11 mouse cellular contexts compared by ENCODE assay signal in genomic region chr17:35295796-35296195, GRCm38 (mm10). TPM values are rescaled to one million over a fixed set of nuclear protein-coding genes. Genes with fewer than 3 reads are reported as not detected.
DNase-seq lines count a peak whose midpoint lies in the region; ATAC-seq and TF ChIP-seq lines count a peak whose summit lies in the region.
"Not testable (repeated sequence)": the region's sequence is repeated elsewhere in the genome, so short reads cannot be mapped to it uniquely, and the experiment has no call there.
"Had no signal": no experiment of that assay in that cellular context is flagged by ENCODE, and none has a peak within 500 bp of the region (broad histone marks: within the 10 kb centered on the region; RNA-seq: fewer than 3 reads in every experiment).

No protein-coding gene starts in this region.

- not testable (repeated sequence) for TF ChIP-seq POLR2A in CH12.LX (IDR thresholded peaks at IDR 0.05; ENCODE audit: low read depth, low read length); bone marrow, adult 2 months (IDR thresholded peaks at IDR 0.05; ENCODE audit: borderline replicate concordance, control insufficient read depth, low read depth, low read length)

- not testable (repeated sequence) for H3K27ac ChIP-seq in CH12.LX (ENCODE audit: insufficient read depth, low read depth); bone marrow, adult 2 months (ENCODE audit: control insufficient read depth, insufficient read depth, low read depth, low read length, poor library complexity); embryonic facial prominence, embryonic 11.5 days (replicated peaks; ENCODE audit: low read depth, low read length); layer of hippocampus, adult 2 months

- dilution Hi-C loops in CH12.LX (cut with MboI; ENCODE audit: extremely low pct_ligation_motif_present, extremely low pct_unique_long_range_greater_than_20kb, low sequenced_read_pairs): not testable (repeated sequence)

- not testable (repeated sequence) for H3K4me1 ChIP-seq in CH12.LX (ENCODE audit: control insufficient read depth in 1 of 2, insufficient read depth in 2 of 2); bone marrow, adult 2 months (ENCODE audit: control insufficient read depth, insufficient read depth, low read length); embryonic facial prominence, embryonic 11.5 days (ENCODE audit: control insufficient read depth, insufficient read depth, low read length)

- TF ChIP-seq RAD21 in CH12.LX (IDR thresholded peaks at IDR 0.05; ENCODE audit: low read depth, low read length): peak; percentile 56

- not testable (repeated sequence) for H3K4me2 ChIP-seq in CH12.LX (ENCODE audit: insufficient read depth, low read depth, poor library complexity, severe bottlenecking); embryonic facial prominence, embryonic 11.5 days (ENCODE audit: low read depth, low read length)

- intact Hi-C loops in heart, postnatal 10 days (cut with DNase I): not testable (repeated sequence)

- not testable (repeated sequence) for H3K36me3 ChIP-seq in CH12.LX (replicated peaks in 1 of 2; ENCODE audit: control insufficient read depth in 1 of 2, insufficient read depth in 1 of 2, low read length in 1 of 2); embryonic facial prominence, embryonic 11.5 days (replicated peaks; ENCODE audit: control insufficient read depth, insufficient read depth, low read depth, low read length)

- 2% methylated on average over 5 of the region's 5 CpGs for WGBS in bone marrow, adult 2 months
- WGBS in embryonic facial prominence, embryonic 11.5 days: 3% methylated on average over 5 of the region's 5 CpGs

- not testable (repeated sequence) for H3K4me3 ChIP-seq in CH12.LX (replicated peaks in 1 of 3; ENCODE audit: low read depth in 2 of 3, low read length in 2 of 3, poor library complexity in 1 of 3); bone marrow, adult 2 months (replicated peaks; ENCODE audit: control insufficient read depth, low read depth, low read length); embryonic facial prominence, embryonic 11.5 days (ENCODE audit: low read depth, low read length); layer of hippocampus, adult 2 months

- peak; percentile 73 to 99 for TF ChIP-seq CTCF in CH12.LX (conservative IDR thresholded peaks at IDR 0.05 in 1 of 2, IDR thresholded peaks at IDR 0.05 in 1 of 2; ENCODE audit: low read depth in 2 of 2, low read length in 2 of 2)
- peak; percentile 63 for TF ChIP-seq CTCF in bone marrow, adult 2 months (IDR thresholded peaks at IDR 0.05; ENCODE audit: control insufficient read depth, insufficient read depth, low read length)
- peak; percentile 82 for TF ChIP-seq CTCF in layer of hippocampus, adult 2 months (conservative IDR thresholded peaks at IDR 0.05)

- DNase-seq in CH12.LX (ENCODE audit: extremely low read depth): peak; percentile 88
- DNase-seq in embryonic facial prominence, embryonic 11.5 days (ENCODE audit: low spot score): peak; percentile 57
- DNase-seq in heart, postnatal 10 days: peak; percentile 56 to 73
- peak in 1 of 2 experiments; percentile 42 for DNase-seq in layer of hippocampus, adult 2 months (ENCODE audit: low spot score in 2 of 2)
- DNase-seq in lung, postnatal 10 days: peak; percentile 66
- DNase-seq in retina, postnatal 1 day: peak; percentile 56
- peak; percentile 91 for DNase-seq in thymus, postnatal 14 days

- in situ Hi-C loops in CH12.LX (cut with MboI; ENCODE audit: low pct_ligation_motif_present, low pct_unique_long_range_greater_than_20kb, low sequenced_read_pairs): not testable (repeated sequence)

- not testable (repeated sequence) for ATAC-seq in embryonic facial prominence, embryonic 11.5 days (replicated peaks; ENCODE audit: insufficient number of reproducible peaks, low FRiP score, low TSS enrichment, low read depth)

- H3K9me3 ChIP-seq in CH12.LX (replicated peaks; ENCODE audit: low read length): peaks cover 15% of the 10 kb centered on the region
- not testable (repeated sequence) for H3K9me3 ChIP-seq in embryonic facial prominence, embryonic 11.5 days (replicated peaks; ENCODE audit: control insufficient read depth, low read length)

- not testable (repeated sequence) for TF ChIP-seq EP300 in CH12.LX (IDR thresholded peaks at IDR 0.05; ENCODE audit: low read length)

- peaks cover 25% of the 10 kb centered on the region for H3K27me3 ChIP-seq in CH12.LX (replicated peaks)
- H3K27me3 ChIP-seq in embryonic facial prominence, embryonic 11.5 days (ENCODE audit: control insufficient read depth, insufficient read depth, low read length): not testable (repeated sequence)

- not testable (repeated sequence) for H3K9ac ChIP-seq in CH12.LX (ENCODE audit: insufficient read depth, low read depth); embryonic facial prominence, embryonic 11.5 days (replicated peaks; ENCODE audit: low read length)

- not testable (repeated sequence) for H3K79me2 ChIP-seq in CH12.LX (replicated peaks; ENCODE audit: control insufficient read depth, extremely low read depth, insufficient read depth, poor library complexity, severe bottlenecking)

TF ChIP-seq in CH12.LX, 34 proteins besides CTCF, POLR2A, EP300 and RAD21:
- TF ChIP-seq SMC3 (IDR thresholded peaks at IDR 0.05; ENCODE audit: low read depth, low read length): peak; percentile 63

RNA-seq across cellular contexts. Expression of gene H2-Q1, which starts 24.4 kb away (rescaled TPM):
- total RNA-seq in CH12.LX (2012; rRNA removed) (24.3 and 31.8 TPM in 2 replicates), CH12.LX (2014; rRNA removed) (2.2 and 2.4 TPM in 2 replicates)
- polyA plus RNA-seq in CH12.LX (2012; ENCODE audit: insufficient read length, low read depth): 10.1 and 13.9 TPM in 2 replicates
- polyA plus RNA-seq in bone marrow, adult 2 months (2011; ENCODE audit: insufficient read depth, insufficient read length, low replicate concordance, missing spikeins): not detected in 2 replicates
- 0.08 TPM in 1 of 2 replicates, not detected in the other for polyA plus RNA-seq in embryonic facial prominence, embryonic 11.5 days (2014; fragmentation: Nextera tagmentation; extraction: Ambion mirVana)
- 1 to 10 TPM in 1 of 2 experiments, under 1 TPM in 1; 0.55 to 1.1 TPM for total RNA-seq in heart, postnatal 10 days (2021)
- total RNA-seq in layer of hippocampus, adult 2 months (2021): under 1 TPM; 0.13 to 0.47 TPM
- polyA plus RNA-seq: activated CD4-positive, CD25-positive, alpha-beta regulatory T cell, adult 4 months; forebrain, embryonic 12.5 days; neural tube, embryonic 14.5 days had no signal

RNA-seq across cellular contexts. Expression of gene H2-D1, which starts 33.3 kb away (rescaled TPM):
- total RNA-seq in CH12.LX (2012; rRNA removed): 817 and 944 TPM in 2 replicates
- total RNA-seq in CH12.LX (2014; rRNA removed): 659 and 667 TPM in 2 replicates
- polyA plus RNA-seq in CH12.LX (2012; ENCODE audit: insufficient read length, low read depth): 880 and 952 TPM in 2 replicates
- polyA plus RNA-seq in bone marrow, adult 2 months (2011; ENCODE audit: insufficient read depth, insufficient read length, low replicate concordance, missing spikeins): 399 and 727 TPM in 2 replicates
- 18.8 and 24.0 TPM in 2 replicates for polyA plus RNA-seq in embryonic facial prominence, embryonic 11.5 days (2014; fragmentation: Nextera tagmentation; extraction: Ambion mirVana)
- total RNA-seq in heart, postnatal 10 days (2021): 10 to 100 TPM; 67.7 to 69.9 TPM
- total RNA-seq in layer of hippocampus, adult 2 months (2021): 10 to 100 TPM; 15.7 to 21.2 TPM

RNA-seq across cellular contexts. Expression of gene H2-Q2, which starts 46.2 kb away (rescaled TPM):
- total RNA-seq in CH12.LX (2012; rRNA removed) (0.25 and 0.47 TPM in 2 replicates), CH12.LX (2014; rRNA removed) (not detected in 2 replicates)
- 15.1 and 21.6 TPM in 2 replicates for polyA plus RNA-seq in CH12.LX (2012; ENCODE audit: insufficient read length, low read depth)
- not detected in 2 replicates for polyA plus RNA-seq in bone marrow, adult 2 months (2011; ENCODE audit: insufficient read depth, insufficient read length, low replicate concordance, missing spikeins)
- polyA plus RNA-seq in embryonic facial prominence, embryonic 11.5 days (2014; fragmentation: Nextera tagmentation; extraction: Ambion mirVana): 0.69 and 0.86 TPM in 2 replicates
- total RNA-seq in heart, postnatal 10 days (2021): 1 to 10 TPM in 1 of 2 experiments, under 1 TPM in 1; 0.89 to 1.2 TPM
- total RNA-seq in layer of hippocampus, adult 2 months (2021): under 1 TPM in 1 of 2 experiments, not detected in 1; 0.38 TPM
- polyA plus RNA-seq: forebrain, embryonic 12.5 days had no signal

RNA-seq across cellular contexts. Expression of gene Ddx39b, which starts 54.2 kb away (rescaled TPM):
- total RNA-seq in CH12.LX (2012; rRNA removed) (208 and 229 TPM in 2 replicates), CH12.LX (2014; rRNA removed) (242 and 254 TPM in 2 replicates)
- 341 and 411 TPM in 2 replicates for polyA plus RNA-seq in CH12.LX (2012; ENCODE audit: insufficient read length, low read depth)
- polyA plus RNA-seq in bone marrow, adult 2 months (2011; ENCODE audit: insufficient read depth, insufficient read length, low replicate concordance, missing spikeins): 275 and 374 TPM in 2 replicates
- 664 and 669 TPM in 2 replicates for polyA plus RNA-seq in embryonic facial prominence, embryonic 11.5 days (2014; fragmentation: Nextera tagmentation; extraction: Ambion mirVana)
- 100 to 1,000 TPM; 163 to 169 TPM for total RNA-seq in heart, postnatal 10 days (2021)
- 100 to 1,000 TPM; 230 to 239 TPM for total RNA-seq in layer of hippocampus, adult 2 months (2021)

Comparison
In these comparisons a context has a peak if more than half of its experiments do, and no peak if none do; other contexts are left out.
1. RNA of gene H2-D1, which starts 33.3 kb away (total RNA-seq): 659 to 944 TPM in CH12.LX; 67.7 to 69.9 TPM in heart, postnatal 10 days and 15.7 to 21.2 TPM in layer of hippocampus, adult 2 months; every median in the first group is over 4 times any median in the second.
2. Peak in every context shown above with its lines, with median percentiles within 50 percentile points of each other: CTCF ChIP-seq.